Mouse (Mus musculus) ovary, postnatal 14 days (tissue): ENCODE data around the gene Pgc.

Source experiments
- DNase-seq: peaks from one replicate; pipeline ENCODE4 v3.0.0; 2022; ENCODE audit warnings: low spot score

The Pgc gene

GRCm38 (mm10) chr17:47750101-47750500 is 23.5 kb downstream of the Pgc start:
- no peak for DNase-seq

GRCm38 (mm10) chr17:47751811-47752210 is 25.2 kb downstream of the Pgc start:
- DNase-seq, result no peak

GRCm38 (mm10) chr17:47753130-47753775 is 26.6 kb downstream of the Pgc start:
- DNase-seq, result no peak

GRCm38 (mm10) chr17:47754246-47754645 is 27.6 kb downstream of the Pgc start:
- no peak for DNase-seq

- no peak for DNase-seq
Observed at GRCm38 (mm10) chr17:47756366-47756765, 29.7 kb downstream of the Pgc start.

GRCm38 (mm10) chr17:47757056-47757610 is 30.5 kb downstream of the Pgc start:
- DNase-seq, result no peak

- no peak for DNase-seq
Observed at GRCm38 (mm10) chr17:47759702-47760410, 33.2 kb downstream of the Pgc start.

- no peak for DNase-seq
Observed at GRCm38 (mm10) chr17:47762028-47762427, 35.4 kb downstream of the Pgc start.

- peak; percentile 73 for DNase-seq
Observed at GRCm38 (mm10) chr17:47762518-47763340, 36.1 kb downstream of the Pgc start.

GRCm38 (mm10) chr17:47765986-47766385 is 39.3 kb downstream of the Pgc start:
- DNase-seq, result no peak

GRCm38 (mm10) chr17:47766407-47767043 is 39.9 kb downstream of the Pgc start:
- DNase-seq, result no peak

- no peak for DNase-seq
Observed at GRCm38 (mm10) chr17:47767081-47767455, 40.4 kb downstream of the Pgc start.

GRCm38 (mm10) chr17:47767456-47768141 is 41.0 kb downstream of the Pgc start:
- DNase-seq, result no peak

- DNase-seq, result no peak
Observed at GRCm38 (mm10) chr17:47768707-47769276, 42.1 kb downstream of the Pgc start.

GRCm38 (mm10) chr17:47769389-47770299 is 43.0 kb downstream of the Pgc start:
- DNase-seq, result no peak

- DNase-seq, result no peak
Observed at GRCm38 (mm10) chr17:47773604-47774003, 47.0 kb downstream of the Pgc start.

- no peak for DNase-seq
Observed at GRCm38 (mm10) chr17:47777141-47777540, 50.5 kb downstream of the Pgc start.

- no peak for DNase-seq
Observed at GRCm38 (mm10) chr17:47780470-47780869, 53.8 kb downstream of the Pgc start.

- no peak for DNase-seq
Observed at GRCm38 (mm10) chr17:47782486-47782885, 55.8 kb downstream of the Pgc start.
